Mouse (Mus musculus) inflammation-experienced regulatory T-cells (primary cell): ENCODE data around the gene Lclat1. TPM values are rescaled to one million over a fixed set of nuclear protein-coding genes. Genes with fewer than 3 reads are reported as not detected.

Experiments
- polyA plus RNA-seq, 2 experiments: library from polyadenylated mRNA; unstranded; fragments of 100-300 nt; shearing (Covaris generic); gene quantifications; one replicate each; pipeline ENCODE4 v1.2.1; 2017

Gene Lclat1
- polyA plus RNA-seq: 10 to 100 TPM in 1 of 2 experiments, 1 to 10 TPM in 1; 9.8 to 58.9 TPM

GRCm38 (mm10) chr17:73107158-73108157 is at the start of gene Lclat1:
Gene Lclat1, plus strand, starts transcription at chr17:73107985.

Other genes starting within 250 kb of the Lclat1 start
- gene Lbh, start 189.7 kb upstream of the Lclat1 start, polyA plus RNA-seq: 10 to 100 TPM; 21.2 to 44.0 TPM